Mouse (Mus musculus) midbrain, embryonic 10.5 days (tissue): ENCODE data around the gene Scarb1. TPM values are rescaled to one million over a fixed set of nuclear protein-coding genes. Genes with fewer than 3 reads are reported as not detected.
A peak's percentile ranks its signal among the peaks of the same experiment; 100 is the strongest.

Experiments
- DNase-seq: peaks from one replicate; pipeline ENCODE4 v3.0.0-alpha.2; 2017; ENCODE audit warnings: low spot score
- H3K27ac ChIP-seq: fragments of 300-500 bp; sonication (generic); replicated peaks from 2 replicates; pipeline ENCODE4 v1.5.1; 2016; ENCODE audit warnings: mild to moderate bottlenecking
- H3K27me3 ChIP-seq: fragments of 300-500 bp; sonication (generic); 2 replicates; pipeline ENCODE4 v1.6.1; 2016; ENCODE audit warnings: low read depth, mild to moderate bottlenecking; ENCODE audit not compliant: poor library complexity, severe bottlenecking
- H3K36me3 ChIP-seq: fragments of 300-500 bp; sonication (generic); 2 replicates; pipeline ENCODE4 v1.6.1; 2016; ENCODE audit warnings: mild to moderate bottlenecking, moderate library complexity
- H3K4me1 ChIP-seq: fragments of 300-500 bp; sonication (generic); 2 replicates; pipeline ENCODE4 v1.6.1; 2016
- H3K4me3 ChIP-seq: fragments of 300-500 bp; sonication (generic); 2 replicates; pipeline ENCODE4 v1.5.1; 2016; ENCODE audit warnings: mild to moderate bottlenecking, moderate library complexity
- H3K9me3 ChIP-seq: fragments of 300-500 bp; sonication (generic); replicated peaks from 2 replicates; pipeline ENCODE4 v1.6.1; 2016; ENCODE audit warnings: mild to moderate bottlenecking
- WGBS: fragments of 180-500 bp; shearing (Covaris S2); methylation state at CpG from one replicate; pipeline ENCODE4 v1.1.7; 2016; 5-methylcytosine and 5-hydroxymethylcytosine counted together
- polyA plus RNA-seq: library from polyadenylated mRNA; unstranded; fragments of >200 nt; fragmentation: Nextera tagmentation; extraction: Ambion mirVana; gene quantifications from 2 replicates; pipeline ENCODE4 v1.2.1, GENCODE M21; 2016

Scarb1 gene
- polyA plus RNA-seq, 1 experiment from 2014 or later, result 52.3 TPM

- Histone ChIP-seq H3K36me3 (peaks cover 22% of the 10 kb centered on the region), H3K27ac (peak overlapping the region; percentile 61; the same call in 1 of the 2 replicates)
- 83% methylated on average over 7 of the region's 7 CpGs for WGBS
Observed at GRCm38 (mm10) chr5:125323939-125324480, 16.9 kb downstream of the Scarb1 start.

GRCm38 (mm10) chr5:125323128-125323527 lies 17.8 kb downstream of the Scarb1 start:
- H3K27me3 ChIP-seq, result no peaks in the 10 kb centered on the region
- no peak overlapping the region for H3K27ac ChIP-seq
- 94% methylated on average over 6 of the region's 6 CpGs for WGBS
- H3K9me3 ChIP-seq, result 0 out of 2 replicates have a peak, but pooled peaks cover 4% of the 10 kb centered on the region
- no peak overlapping the region for H3K4me3 ChIP-seq
- H3K36me3 ChIP-seq, result peaks cover 23% of the 10 kb centered on the region
- H3K4me1 ChIP-seq, result peaks cover 20% of the 10 kb centered on the region
- DNase-seq, result no peak

More at GRCm38 (mm10) chr5:125323939-125324480, 16.9 kb downstream of the Scarb1 start:
- no peak for DNase-seq
- H3K4me3 ChIP-seq, result no peak overlapping the region
- H3K9me3 ChIP-seq, result 0 out of 2 replicates have a peak, but pooled peaks cover under 1% of the 10 kb centered on the region
- H3K27me3 ChIP-seq, result no peaks in the 10 kb centered on the region
- H3K4me1 ChIP-seq, result peaks cover 20% of the 10 kb centered on the region

- WGBS, result 87% methylated on average over 3 of the region's 3 CpGs
- H3K4me3 ChIP-seq, result no peak overlapping the region
- peaks cover 11% of the 10 kb centered on the region for H3K4me1 ChIP-seq
- no peak overlapping the region for H3K27ac ChIP-seq
- H3K36me3 ChIP-seq, result peaks cover 23% of the 10 kb centered on the region
- no peak for DNase-seq
- 0 out of 2 replicates have a peak, but pooled peaks cover 4% of the 10 kb centered on the region for H3K9me3 ChIP-seq
- H3K27me3 ChIP-seq, result no peaks in the 10 kb centered on the region
Observed at GRCm38 (mm10) chr5:125321836-125322235, 19.1 kb downstream of the Scarb1 start.

GRCm38 (mm10) chr5:125319057-125319800 lies 21.7 kb downstream of the Scarb1 start:
- Histone ChIP-seq H3K4me3 (no peak overlapping the region), H3K27ac (no peak overlapping the region), H3K27me3 (no peaks in the 10 kb centered on the region), H3K36me3 (peaks cover 16% of the 10 kb centered on the region), H3K9me3 (peaks cover 4% of the 10 kb centered on the region; the same call in 1 of the 2 replicates), H3K4me1 (peaks cover 7% of the 10 kb centered on the region)
- no peak for DNase-seq
- WGBS, result 95% methylated on average over 16 of the region's 16 CpGs

- H3K27ac ChIP-seq, result no peak overlapping the region
- H3K4me1 ChIP-seq, result peaks cover 3% of the 10 kb centered on the region; the same call in 1 of the 2 replicates
- H3K9me3 ChIP-seq, result peaks cover 4% of the 10 kb centered on the region; the same call in 1 of the 2 replicates
- no peak for DNase-seq
- no peaks in the 10 kb centered on the region for H3K27me3 ChIP-seq
- WGBS, result 91% methylated on average over 8 of the region's 8 CpGs
- peaks cover 16% of the 10 kb centered on the region for H3K36me3 ChIP-seq
- H3K4me3 ChIP-seq, result no peak overlapping the region
Observed at GRCm38 (mm10) chr5:125317953-125318352, 22.9 kb downstream of the Scarb1 start.

- DNase-seq, result no peak
- Histone ChIP-seq H3K27ac (no peak overlapping the region), H3K9me3 (peaks cover 4% of the 10 kb centered on the region; the same call in 1 of the 2 replicates), H3K4me1 (peaks cover 8% of the 10 kb centered on the region), H3K36me3 (peaks cover 16% of the 10 kb centered on the region), H3K27me3 (no peaks in the 10 kb centered on the region), H3K4me3 (no peak overlapping the region)
- WGBS, result 85% methylated on average over 7 of the region's 7 CpGs
Observed at GRCm38 (mm10) chr5:125317296-125317695, 23.6 kb downstream of the Scarb1 start.

- WGBS, result 80% methylated on average over 2 of the region's 2 CpGs
Observed at GRCm38 (mm10) chr5:125316771-125317170, 24.1 kb downstream of the Scarb1 start.

GRCm38 (mm10) chr5:125315110-125315509 lies 25.8 kb downstream of the Scarb1 start:
- H3K36me3 ChIP-seq, result peaks cover 16% of the 10 kb centered on the region
- no peak for DNase-seq
- H3K9me3 ChIP-seq, result peaks cover 4% of the 10 kb centered on the region; the same call in 1 of the 2 replicates
- no peak overlapping the region for H3K27ac ChIP-seq
- peaks cover 16% of the 10 kb centered on the region for H3K4me1 ChIP-seq
- WGBS, result 85% methylated on average over 1 of the region's 1 CpGs
- H3K27me3 ChIP-seq, result no peaks in the 10 kb centered on the region
- H3K4me3 ChIP-seq, result no peak overlapping the region

More at GRCm38 (mm10) chr5:125316771-125317170, 24.1 kb downstream of the Scarb1 start:
- DNase-seq, result no peak
- Histone ChIP-seq H3K27ac (no peak overlapping the region), H3K4me3 (no peak overlapping the region), H3K27me3 (no peaks in the 10 kb centered on the region), H3K36me3 (peaks cover 16% of the 10 kb centered on the region), H3K9me3 (peaks cover 4% of the 10 kb centered on the region; the same call in 1 of the 2 replicates), H3K4me1 (peaks cover 8% of the 10 kb centered on the region)

GRCm38 (mm10) chr5:125313991-125314390 lies 26.9 kb downstream of the Scarb1 start:
- no peaks in the 10 kb centered on the region for H3K27me3 ChIP-seq
- no peak overlapping the region for H3K4me3 ChIP-seq
- H3K27ac ChIP-seq, result no peak overlapping the region
- 91% methylated on average over 11 of the region's 11 CpGs for WGBS
- H3K9me3 ChIP-seq, result peaks cover 3% of the 10 kb centered on the region; the same call in 1 of the 2 replicates
- peaks cover 19% of the 10 kb centered on the region for H3K4me1 ChIP-seq
- DNase-seq, result no peak
- peaks cover 8% of the 10 kb centered on the region for H3K36me3 ChIP-seq

GRCm38 (mm10) chr5:125312970-125313597 lies 27.8 kb downstream of the Scarb1 start:
- no peak overlapping the region for H3K27ac ChIP-seq
- 91% methylated on average over 13 of the region's 13 CpGs for whole genome bisulfite sequencing
- peaks cover 4% of the 10 kb centered on the region for H3K36me3 ChIP-seq
- no peaks in the 10 kb centered on the region for H3K27me3 ChIP-seq
- DNase-seq, result no peak
- H3K9me3 ChIP-seq, result no peaks in the 10 kb centered on the region; the same call in 1 of the 2 replicates
- H3K4me3 ChIP-seq, result no peak overlapping the region
- peaks cover 19% of the 10 kb centered on the region for H3K4me1 ChIP-seq

- DNase-seq, result no peak
- Histone ChIP-seq H3K36me3 (peaks cover under 1% of the 10 kb centered on the region; the same call in 1 of the 2 replicates), H3K27me3 (no peaks in the 10 kb centered on the region), H3K27ac (no peak overlapping the region), H3K4me3 (no peak overlapping the region), H3K9me3 (no peaks in the 10 kb centered on the region; the same call in 1 of the 2 replicates), H3K4me1 (peaks cover 19% of the 10 kb centered on the region)
- 73% methylated on average over 2 of the region's 2 CpGs for WGBS
Observed at GRCm38 (mm10) chr5:125310986-125311385, 29.9 kb downstream of the Scarb1 start.

- Histone ChIP-seq H3K9me3 (no peaks in the 10 kb centered on the region), H3K27me3 (no peaks in the 10 kb centered on the region), H3K36me3 (no peaks in the 10 kb centered on the region), H3K4me1 (peaks cover 35% of the 10 kb centered on the region), H3K27ac (no peak overlapping the region), H3K4me3 (no peak overlapping the region)
- no peak for DNase-seq
- 84% methylated on average over 7 of the region's 7 CpGs for WGBS
Observed at GRCm38 (mm10) chr5:125309193-125309592, 31.7 kb downstream of the Scarb1 start.
